Mouse (Mus musculus) c-Kit-positive CD71-positive TER-119-positive erythroid progenitor cells, embryonic 14.5 days (primary cell): ENCODE measurements at regions not wholly inside any gene's neighbourhood (a gene's known extent, or its start where the extent isn't known, plus 50 kb on each side); places are given as distances from the start of the nearest gene placed in this dataset.

Source experiments
- DNase-seq: peaks from one replicate; pipeline ENCODE4 v3.0.0-alpha.2; 2013; ENCODE audit warnings: low spot score

GRCm38 (mm10) chr13:69867296-69868065 is 65.3 kb downstream of the Med10 start:
- DNase-seq: no peak

GRCm38 (mm10) chr13:69896536-69896935 is 94.3 kb downstream of the Med10 start:
- no peak for DNase-seq

GRCm38 (mm10) chr13:69901139-69901538 is 98.9 kb downstream of the Med10 start:
- DNase-seq: no peak

GRCm38 (mm10) chr13:69906802-69907537 is 104.8 kb downstream of the Med10 start:
- no peak for DNase-seq

- no peak for DNase-seq
Observed at GRCm38 (mm10) chr13:69915796-69916195, 113.6 kb downstream of the Med10 start.

GRCm38 (mm10) chr13:69932695-69933550 is 130.7 kb downstream of the Med10 start:
- DNase-seq: no peak

- no peak for DNase-seq
Observed at GRCm38 (mm10) chr13:69933551-69933845, 131.3 kb downstream of the Med10 start.

- DNase-seq: no peak
Observed at GRCm38 (mm10) chr13:69939791-69940190, 137.6 kb downstream of the Med10 start.

- no peak for DNase-seq
Observed at GRCm38 (mm10) chr13:69944651-69945050, 142.5 kb downstream of the Med10 start.

- no peak for DNase-seq
Observed at GRCm38 (mm10) chr13:69946615-69947014, 144.4 kb downstream of the Med10 start.

GRCm38 (mm10) chr13:69952061-69952460 is 149.9 kb downstream of the Med10 start:
- DNase-seq: no peak

GRCm38 (mm10) chr13:69954171-69954570 is 152.0 kb downstream of the Med10 start:
- no peak for DNase-seq

GRCm38 (mm10) chr13:69955503-69955902 is 153.3 kb downstream of the Med10 start:
- DNase-seq: no peak

- no peak for DNase-seq
Observed at GRCm38 (mm10) chr13:69963944-69964343, 161.7 kb downstream of the Med10 start.

- no peak for DNase-seq
Observed at GRCm38 (mm10) chr13:69971281-69972057, 169.3 kb downstream of the Med10 start.

- no peak for DNase-seq
Observed at GRCm38 (mm10) chr13:69974835-69975234, 172.6 kb downstream of the Med10 start.

GRCm38 (mm10) chr13:69984159-69984558 is 182.0 kb downstream of the Med10 start:
- no peak for DNase-seq

- no peak for DNase-seq
Observed at GRCm38 (mm10) chr13:69987181-69987580, 185.0 kb downstream of the Med10 start.

GRCm38 (mm10) chr13:69988319-69988718 is 186.1 kb downstream of the Med10 start:
- no peak for DNase-seq

GRCm38 (mm10) chr13:69991253-69991891 is 189.2 kb downstream of the Med10 start:
- peak; percentile 21 for DNase-seq

- DNase-seq: no peak
Observed at GRCm38 (mm10) chr13:69991892-69992261, 189.7 kb downstream of the Med10 start.
